Mouse (Mus musculus): Measurements from ENCODE around the gene Il2. TPM values are rescaled to one million over a fixed set of nuclear protein-coding genes. Genes with fewer than 3 reads are reported as not detected.

Il2 gene
- total and polyA plus RNA-seq, 3 experiments, result not detected

GRCm38 (mm10) chr3:37128269-37128668 lies 2.5 kb upstream of the Il2 start:
- TF ChIP-seq GATA2 (IDR thresholded peaks at IDR 0.05; ENCODE audit: borderline replicate concordance, low read depth, low read length) (no peak), CTCF (IDR thresholded peaks at IDR 0.05; ENCODE audit: low read depth, low read length) (no peak), TAL1 (conservative IDR thresholded peaks at IDR 0.05; ENCODE audit: low read depth, low read length) (no peak), GATA1 (IDR thresholded peaks at IDR 0.05; ENCODE audit: borderline replicate concordance, low read length) (no peak), POLR2AphosphoS5 (IDR thresholded peaks at IDR 0.05; ENCODE audit: insufficient replicate concordance, low read depth, low read length) (no peak)
- H3K4me3 ChIP-seq (ENCODE audit: low read depth, low read length), result no peak overlapping the region
- no peaks in the 10 kb centered on the region for H3K4me1 ChIP-seq (ENCODE audit: insufficient read depth, low read depth, low read length)
- H3K9me3 ChIP-seq (replicated peaks), result no peaks in the 10 kb centered on the region
- H3K27me3 ChIP-seq (ENCODE audit: insufficient read depth, low read length), result peaks cover 8% of the 10 kb centered on the region
- DNase-seq (ENCODE audit: low spot score), result no peak
- H3K36me3 ChIP-seq (replicated peaks), result no peaks in the 10 kb centered on the region
- ATAC-seq (ENCODE audit: extremely low read depth, insufficient number of reproducible peaks, low FRiP score, poor library complexity, severe bottlenecking), result no peak

GRCm38 (mm10) chr3:37126162-37126561 lies 403 bp upstream of the Il2 start:
- TF ChIP-seq TAL1 (conservative IDR thresholded peaks at IDR 0.05; ENCODE audit: low read depth, low read length) (no peak), CTCF (IDR thresholded peaks at IDR 0.05; ENCODE audit: low read depth, low read length) (no peak), GATA1 (IDR thresholded peaks at IDR 0.05; ENCODE audit: borderline replicate concordance, low read length) (no peak), POLR2AphosphoS5 (IDR thresholded peaks at IDR 0.05; ENCODE audit: insufficient replicate concordance, low read depth, low read length) (no peak), GATA2 (IDR thresholded peaks at IDR 0.05; ENCODE audit: borderline replicate concordance, low read depth, low read length) (no peak)
- ATAC-seq (ENCODE audit: extremely low read depth, insufficient number of reproducible peaks, low FRiP score, poor library complexity, severe bottlenecking), result no peak
- Histone ChIP-seq H3K36me3 (replicated peaks) (no peaks in the 10 kb centered on the region), H3K4me1 (ENCODE audit: insufficient read depth, low read depth, low read length) (no peaks in the 10 kb centered on the region), H3K9me3 (replicated peaks) (no peaks in the 10 kb centered on the region), H3K4me3 (ENCODE audit: low read depth, low read length) (no peak overlapping the region), H3K27me3 (ENCODE audit: insufficient read depth, low read length) (peaks cover 5% of the 10 kb centered on the region)
- DNase-seq (ENCODE audit: low spot score), result no peak

GRCm38 (mm10) chr3:37090721-37091120 lies 35.0 kb downstream of the Il2 start:
- Histone ChIP-seq H3K4me3 (ENCODE audit: low read depth, low read length) (no peak overlapping the region), H3K36me3 (replicated peaks) (no peaks in the 10 kb centered on the region), H3K4me1 (ENCODE audit: insufficient read depth, low read depth, low read length) (no peaks in the 10 kb centered on the region), H3K9me3 (replicated peaks) (no peaks in the 10 kb centered on the region), H3K27me3 (ENCODE audit: insufficient read depth, low read length) (no peaks in the 10 kb centered on the region)
- no peak for TF ChIP-seq GATA2 (IDR thresholded peaks at IDR 0.05; ENCODE audit: borderline replicate concordance, low read depth, low read length)
- no peak for TF ChIP-seq POLR2AphosphoS5 (IDR thresholded peaks at IDR 0.05; ENCODE audit: insufficient replicate concordance, low read depth, low read length)
- no peak for TF ChIP-seq TAL1 (conservative IDR thresholded peaks at IDR 0.05; ENCODE audit: low read depth, low read length)
- TF ChIP-seq GATA1 (IDR thresholded peaks at IDR 0.05; ENCODE audit: borderline replicate concordance, low read length), result no peak
- TF ChIP-seq CTCF (IDR thresholded peaks at IDR 0.05; ENCODE audit: low read depth, low read length), result no peak
- DNase-seq (ENCODE audit: low spot score) (no peak), ATAC-seq (ENCODE audit: extremely low read depth, insufficient number of reproducible peaks, low FRiP score, poor library complexity, severe bottlenecking) (no peak)

- Histone ChIP-seq H3K9me3 (replicated peaks) (no peaks in the 10 kb centered on the region), H3K4me3 (ENCODE audit: low read depth, low read length) (no peak overlapping the region), H3K4me1 (ENCODE audit: insufficient read depth, low read depth, low read length) (no peaks in the 10 kb centered on the region), H3K27me3 (ENCODE audit: insufficient read depth, low read length) (peaks cover 6% of the 10 kb centered on the region), H3K36me3 (replicated peaks) (no peaks in the 10 kb centered on the region)
- TF ChIP-seq TAL1 (conservative IDR thresholded peaks at IDR 0.05; ENCODE audit: low read depth, low read length) (no peak), GATA2 (IDR thresholded peaks at IDR 0.05; ENCODE audit: borderline replicate concordance, low read depth, low read length) (no peak), POLR2AphosphoS5 (IDR thresholded peaks at IDR 0.05; ENCODE audit: insufficient replicate concordance, low read depth, low read length) (no peak), CTCF (IDR thresholded peaks at IDR 0.05; ENCODE audit: low read depth, low read length) (no peak), GATA1 (IDR thresholded peaks at IDR 0.05; ENCODE audit: borderline replicate concordance, low read length) (no peak)
- DNase-seq (ENCODE audit: low spot score), result no peak
- no peak for ATAC-seq (ENCODE audit: extremely low read depth, insufficient number of reproducible peaks, low FRiP score, poor library complexity, severe bottlenecking)
Observed at GRCm38 (mm10) chr3:37084860-37085259, 40.9 kb downstream of the Il2 start.

- DNase-seq (ENCODE audit: low spot score) (no peak), ATAC-seq (ENCODE audit: extremely low read depth, insufficient number of reproducible peaks, low FRiP score, poor library complexity, severe bottlenecking) (no peak)
- H3K4me3 ChIP-seq (ENCODE audit: low read depth, low read length), result no peak overlapping the region
- no peak for TF ChIP-seq CTCF (IDR thresholded peaks at IDR 0.05; ENCODE audit: low read depth, low read length)
- no peak for TF ChIP-seq TAL1 (conservative IDR thresholded peaks at IDR 0.05; ENCODE audit: low read depth, low read length)
- TF ChIP-seq GATA2 (IDR thresholded peaks at IDR 0.05; ENCODE audit: borderline replicate concordance, low read depth, low read length), result no peak
- TF ChIP-seq GATA1 (IDR thresholded peaks at IDR 0.05; ENCODE audit: borderline replicate concordance, low read length), result no peak
- TF ChIP-seq POLR2AphosphoS5 (IDR thresholded peaks at IDR 0.05; ENCODE audit: insufficient replicate concordance, low read depth, low read length), result no peak
- peaks cover 4% of the 10 kb centered on the region; the same call in 1 of the 2 replicates for H3K27me3 ChIP-seq (ENCODE audit: insufficient read depth, low read length)
- H3K9me3 ChIP-seq (replicated peaks), result peaks cover 3% of the 10 kb centered on the region; the same call in 1 of the 2 replicates
- H3K4me1 ChIP-seq (ENCODE audit: insufficient read depth, low read depth, low read length), result no peaks in the 10 kb centered on the region
- no peaks in the 10 kb centered on the region for H3K36me3 ChIP-seq (replicated peaks)
Observed at GRCm38 (mm10) chr3:37073211-37073610, 52.5 kb downstream of the Il2 start.

Other genes with a start within 250 kb of the Il2 start
- not detected in 2 replicates for gene Adad1, start 62.4 kb downstream of the Il2 start, total RNA-seq (2014; fragmentation: Nextera tagmentation)
- gene Adad1, start 62.4 kb downstream of the Il2 start, total RNA-seq (2017), result 0.06 TPM in 1 of 2 replicates, not detected in the other
- gene Adad1, start 62.4 kb downstream of the Il2 start, polyA plus RNA-seq (2012), result not detected in 2 replicates
- not detected in 2 replicates for gene Il21, start 106.7 kb upstream of the Il2 start, total RNA-seq (2014; fragmentation: Nextera tagmentation)
- gene Il21, start 106.7 kb upstream of the Il2 start, total RNA-seq (2017), result 0.22 and 0.23 TPM in 2 replicates
- not detected in 2 replicates for gene Il21, start 106.7 kb upstream of the Il2 start, polyA plus RNA-seq (2012)
- 26.5 and 27.3 TPM in 2 replicates for gene Bbs12, start 186.6 kb upstream of the Il2 start, total RNA-seq (2014; fragmentation: Nextera tagmentation)
- 25.3 and 31.6 TPM in 2 replicates for gene Bbs12, start 186.6 kb upstream of the Il2 start, total RNA-seq (2017)
- gene Bbs12, start 186.6 kb upstream of the Il2 start, polyA plus RNA-seq (2012), result 0.51 and 0.52 TPM in 2 replicates
- 18.2 and 26.3 TPM in 2 replicates for gene Cetn4, start 186.7 kb upstream of the Il2 start, total RNA-seq (2014; fragmentation: Nextera tagmentation)
- gene Cetn4, start 186.7 kb upstream of the Il2 start, total RNA-seq (2017), result 14.8 and 15.7 TPM in 2 replicates
- 6.3 TPM in 2 replicates for gene Cetn4, start 186.7 kb upstream of the Il2 start, polyA plus RNA-seq (2012)
- gene Fgf2, start 222.4 kb upstream of the Il2 start, total RNA-seq (2014; fragmentation: Nextera tagmentation), result 6.6 and 6.8 TPM in 2 replicates
- 3.9 and 4.9 TPM in 2 replicates for gene Fgf2, start 222.4 kb upstream of the Il2 start, total RNA-seq (2017)
- 0.37 and 0.95 TPM in 2 replicates for gene Fgf2, start 222.4 kb upstream of the Il2 start, polyA plus RNA-seq (2012)

Data from G1E (cell line).